Mouse (Mus musculus) brain, adult 2 months (tissue): ENCODE measurements around the gene Inpp5e.

Experiments used
- DNase-seq: peaks from one replicate; pipeline ENCODE4 v3.0.0; 2011; ENCODE audit warnings: low read depth, low spot score

Inpp5e gene

DNA sequence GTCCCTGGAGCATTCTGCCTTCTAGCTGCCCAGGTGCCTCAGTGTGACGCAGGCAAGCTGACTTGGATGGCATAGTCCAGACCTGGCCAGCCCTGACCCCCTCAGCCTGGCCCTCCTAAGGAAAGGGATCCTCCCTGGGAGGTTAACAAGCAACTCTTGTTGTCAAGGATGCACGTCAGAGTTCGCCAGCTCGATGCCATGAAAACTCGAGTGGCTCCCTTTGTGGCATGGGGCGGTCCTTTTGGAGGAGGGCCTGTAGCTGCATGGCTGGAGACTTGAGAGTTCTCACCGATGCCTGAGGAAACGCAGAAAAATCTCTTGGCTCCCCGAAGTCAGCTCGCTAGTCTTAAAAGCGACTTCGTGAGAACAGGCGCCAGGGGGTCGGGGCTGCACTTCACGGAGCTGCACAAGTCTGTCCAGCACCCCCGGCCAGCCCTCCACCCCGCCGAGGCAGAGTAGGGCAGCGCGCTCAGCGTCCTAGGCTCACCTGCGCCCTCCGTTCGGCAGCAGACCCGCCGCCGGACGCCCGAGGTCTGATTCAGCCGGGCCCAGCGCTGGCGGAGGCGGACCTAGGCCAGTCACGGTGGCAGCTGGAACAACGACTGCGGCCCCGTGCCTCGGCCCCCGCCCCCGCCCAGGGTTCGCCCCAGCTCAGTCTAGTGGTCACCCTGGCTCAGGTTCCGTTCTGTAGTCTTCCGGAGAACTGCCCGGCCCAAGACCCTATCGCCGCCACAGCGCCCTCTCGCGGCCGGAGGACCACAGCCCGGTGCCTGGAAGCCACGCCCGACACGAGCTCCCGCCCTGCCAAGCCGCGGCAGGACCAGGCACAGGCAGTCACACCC, at the start of gene Inpp5e:
Inpp5e (minus strand) TSS at position 689 of the 842 bp plus-strand sequence.
- peak; percentile 97 for DNase-seq

DNA sequence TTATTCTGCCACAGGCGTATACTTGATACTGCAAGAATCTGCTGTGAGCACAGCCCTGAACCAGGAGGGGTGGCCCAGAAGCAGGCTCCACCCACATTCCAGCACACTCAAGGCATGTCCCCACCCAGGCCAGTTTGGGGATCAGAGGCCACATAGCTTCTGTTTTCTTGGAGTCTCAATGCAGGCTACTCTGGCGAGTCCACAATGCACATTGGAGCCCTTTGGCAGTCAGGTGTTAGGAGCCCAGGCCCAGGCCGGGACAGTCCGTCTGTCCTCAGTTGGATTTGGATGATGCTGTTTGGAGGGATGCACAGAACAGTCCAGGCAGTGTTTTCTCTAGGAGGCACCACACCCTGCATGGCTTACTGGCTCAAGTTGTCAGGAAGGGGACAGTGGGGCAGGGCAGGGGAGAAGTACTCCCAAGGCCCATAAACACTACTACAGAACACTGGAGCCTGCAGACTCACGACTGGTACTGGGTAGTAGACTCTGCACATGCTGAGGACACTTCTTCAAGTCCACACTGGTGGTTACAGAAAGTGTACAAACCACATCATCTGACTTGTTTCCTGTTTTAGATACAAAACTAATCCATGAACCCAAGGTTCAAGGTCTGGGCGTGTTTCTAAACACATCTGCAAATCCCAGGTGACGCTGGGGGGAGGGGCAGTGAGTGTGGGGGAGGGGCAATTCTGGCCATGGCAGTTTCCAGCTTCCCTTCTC, 49.6 kb upstream of the Inpp5e start:
- no peak for DNase-seq

DNA sequence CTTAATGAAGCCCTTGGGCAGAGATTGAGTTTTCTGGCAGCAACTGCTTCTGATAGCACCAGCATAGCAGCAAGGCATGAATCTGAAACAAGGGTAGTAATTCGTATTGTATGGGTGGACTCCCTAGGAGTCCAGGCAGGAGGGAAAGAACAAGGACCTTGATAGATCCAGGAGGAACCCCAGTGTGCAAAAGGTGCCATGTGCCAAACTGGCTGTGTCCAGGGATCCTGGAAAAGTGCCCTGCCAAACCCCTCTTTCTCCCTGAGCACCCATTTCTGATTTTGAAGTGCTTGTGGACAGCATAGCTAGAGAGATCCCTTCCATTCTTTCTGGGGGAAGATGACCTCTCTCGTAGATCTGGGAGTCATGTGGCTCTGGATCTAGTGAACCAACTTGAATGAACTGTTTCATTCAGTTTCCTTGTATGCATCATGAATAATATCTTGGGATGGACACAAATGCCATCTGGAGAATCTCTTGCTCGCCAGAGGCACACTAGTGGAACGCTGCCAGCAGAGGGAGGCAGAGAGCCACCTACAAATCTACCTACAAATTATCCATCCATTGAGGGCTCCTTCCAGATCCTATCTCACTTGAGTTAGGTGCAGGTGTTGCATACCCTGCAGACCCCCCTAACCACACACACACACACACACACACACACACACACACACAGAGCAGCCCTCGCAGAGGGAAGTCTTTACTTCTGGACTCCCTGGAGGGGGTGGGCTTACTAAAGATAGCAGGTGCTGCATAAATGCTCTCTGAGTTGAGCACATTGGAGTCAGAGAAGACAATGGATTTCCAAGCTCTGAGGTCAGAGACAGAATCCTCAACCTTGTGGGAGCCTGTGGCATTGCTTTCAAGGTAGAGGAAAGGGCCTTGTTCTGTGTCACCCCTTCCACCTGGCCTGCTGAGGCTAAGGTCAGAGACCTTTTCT, 40.4 kb upstream of the Inpp5e start:
- peak; percentile 93 for DNase-seq

DNA sequence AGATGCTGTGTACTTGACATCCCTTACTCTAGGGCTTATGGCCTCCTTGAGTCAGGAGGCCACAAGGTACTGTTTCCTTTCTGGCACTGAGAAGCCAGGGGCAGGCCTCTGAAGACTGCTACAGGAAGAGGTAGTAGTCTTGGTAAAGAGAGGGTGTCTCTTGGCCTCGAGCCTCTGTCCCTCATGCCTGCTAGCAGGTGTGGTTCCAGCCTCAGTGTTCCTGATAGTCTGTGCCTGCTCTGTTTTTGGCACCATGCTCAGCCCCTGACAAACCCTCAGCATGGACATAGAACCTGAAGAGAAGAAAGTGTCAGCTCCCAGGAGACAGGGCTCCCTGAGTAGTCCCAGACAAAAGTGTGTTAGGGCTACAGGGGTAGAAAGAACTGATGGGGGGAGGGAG, 38.4 kb upstream of the Inpp5e start:
- DNase-seq, result no peak

DNA sequence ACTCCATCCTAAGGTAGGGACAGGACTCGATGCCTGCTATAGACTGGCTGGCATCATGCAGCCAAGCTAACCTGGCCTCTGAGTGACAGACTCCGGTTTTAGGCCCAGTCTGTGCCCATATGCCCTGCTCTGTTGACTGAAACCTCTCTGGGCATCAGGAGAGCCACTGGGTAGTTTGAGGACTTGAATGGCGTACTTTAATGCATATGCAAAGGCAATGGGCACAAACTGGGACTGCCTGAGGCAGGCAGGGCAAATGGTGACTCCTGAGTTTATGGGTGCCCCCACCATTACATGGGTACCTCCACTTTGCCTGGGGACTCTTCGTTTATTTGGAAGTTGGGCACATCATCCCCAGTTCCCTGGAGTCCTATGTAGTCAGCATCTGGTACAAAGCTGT, 37.7 kb upstream of the Inpp5e start:
- no peak for DNase-seq

DNA sequence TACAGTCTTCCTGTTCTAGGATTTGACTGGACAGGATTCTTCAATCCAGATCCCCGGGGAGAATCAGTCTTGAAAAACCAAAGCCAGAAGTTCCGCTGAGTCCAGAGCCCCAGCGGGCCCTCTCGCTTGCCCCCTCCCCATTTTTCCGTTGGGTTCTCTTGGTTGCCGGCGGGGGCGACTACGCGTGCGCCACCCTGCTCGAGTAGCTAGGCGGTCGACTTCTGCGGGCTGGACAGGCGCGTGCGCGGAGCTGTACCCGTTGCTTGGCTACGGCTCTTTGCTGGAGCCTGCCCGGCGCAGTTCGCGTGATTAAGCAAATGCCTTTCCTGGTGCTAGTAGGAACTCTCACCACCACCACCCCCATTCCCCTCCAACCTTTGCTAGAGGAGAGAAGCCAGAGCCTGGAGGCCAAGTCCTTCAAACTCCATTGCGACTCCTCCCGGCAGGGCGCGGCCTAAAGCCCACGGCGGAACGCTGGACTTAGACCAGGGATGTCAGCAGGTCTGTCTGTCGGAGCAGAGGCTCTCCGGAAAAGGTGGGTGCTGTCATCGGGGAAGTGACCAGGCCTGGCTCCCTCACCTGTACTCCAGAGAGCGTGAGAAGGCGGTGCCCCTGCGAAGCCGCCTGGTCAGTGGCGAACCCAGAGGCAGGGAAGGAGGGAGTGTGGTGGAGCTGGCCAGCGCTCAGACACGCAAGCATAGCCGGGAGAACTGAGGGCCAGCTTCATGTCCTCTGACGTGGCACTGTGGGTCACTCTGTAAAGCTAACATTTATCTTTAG, 36.9 kb upstream of the Inpp5e start:
- peak; percentile 97 for DNase-seq

DNA sequence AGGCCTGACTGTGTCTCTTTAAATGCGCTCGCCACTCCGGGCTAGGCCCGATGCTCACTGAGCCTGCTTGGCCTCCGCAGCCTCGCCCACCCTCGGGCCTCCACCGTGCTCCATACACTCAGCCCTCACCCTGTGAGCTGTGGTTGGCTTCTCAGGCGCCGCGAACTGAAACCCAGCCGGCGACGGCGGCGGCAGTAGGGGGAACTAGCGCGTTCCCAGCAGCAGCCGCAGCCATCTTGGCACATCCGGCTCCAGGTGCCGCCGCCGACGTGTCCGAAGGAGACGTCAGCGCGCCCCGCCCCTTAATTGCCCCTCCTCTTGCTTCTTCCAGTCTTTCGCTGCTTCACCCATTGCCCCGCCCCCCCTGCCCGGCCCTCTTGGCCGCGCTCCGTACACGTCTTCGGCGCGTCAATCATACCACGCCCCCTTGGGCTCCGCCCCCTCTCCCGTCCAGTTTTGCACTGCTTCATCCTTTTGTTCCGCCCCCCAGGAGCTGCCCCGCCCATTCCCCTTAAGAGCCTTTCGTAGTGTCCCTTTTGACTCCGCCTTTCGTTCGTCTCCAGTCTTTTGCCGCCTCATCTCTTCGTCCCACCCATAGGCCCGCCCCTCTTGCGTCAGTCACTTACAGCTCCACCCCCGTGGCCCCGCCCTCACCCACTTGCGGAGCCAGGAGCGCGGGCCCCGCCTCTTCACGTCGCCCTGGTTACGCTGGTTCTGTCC, 36.1 kb upstream of the Inpp5e start, which contains the start of gene Sec16a:
Sec16a (minus strand) TSS at position 271 of the 720 bp plus-strand sequence.
- peak; percentile 100 for DNase-seq

DNA sequence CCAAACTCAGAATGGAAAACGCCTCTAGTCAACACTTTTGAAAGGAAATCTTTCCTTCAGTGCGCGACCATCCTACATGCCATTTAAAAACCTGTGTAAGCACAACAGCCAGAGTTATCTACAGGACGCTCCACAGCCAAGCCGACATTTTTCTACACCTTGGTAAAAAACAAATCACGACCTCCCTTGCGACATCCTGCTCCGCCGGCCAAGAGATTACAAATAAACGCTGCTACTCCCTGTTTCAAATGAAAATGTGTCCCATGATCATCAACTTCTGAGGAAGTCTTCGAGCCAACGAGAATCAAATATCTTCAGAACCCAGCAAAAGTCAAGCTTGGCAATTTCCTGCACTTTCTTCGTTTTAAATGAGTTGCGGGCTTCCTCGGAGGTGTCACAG, 35.4 kb upstream of the Inpp5e start:
- DNase-seq, result no peak

DNA sequence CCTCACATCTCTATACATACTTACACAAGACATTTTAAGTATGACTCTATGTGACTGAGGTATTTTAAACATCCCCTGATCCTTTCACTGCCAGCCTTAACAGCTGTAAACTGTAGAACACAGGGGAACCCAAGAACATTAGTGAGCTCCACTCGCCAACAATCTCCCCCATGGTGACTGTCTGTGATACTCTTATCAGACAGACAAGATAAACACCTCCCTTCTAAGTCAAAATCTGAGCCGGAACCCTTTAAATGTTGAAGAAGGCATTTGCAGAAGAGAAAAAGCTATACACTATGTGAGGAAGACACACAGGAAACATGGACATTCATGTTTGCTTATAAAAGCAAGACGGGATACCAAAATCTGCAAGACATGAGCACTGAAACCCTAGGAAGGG, 34.9 kb upstream of the Inpp5e start:
- no peak for DNase-seq

DNA sequence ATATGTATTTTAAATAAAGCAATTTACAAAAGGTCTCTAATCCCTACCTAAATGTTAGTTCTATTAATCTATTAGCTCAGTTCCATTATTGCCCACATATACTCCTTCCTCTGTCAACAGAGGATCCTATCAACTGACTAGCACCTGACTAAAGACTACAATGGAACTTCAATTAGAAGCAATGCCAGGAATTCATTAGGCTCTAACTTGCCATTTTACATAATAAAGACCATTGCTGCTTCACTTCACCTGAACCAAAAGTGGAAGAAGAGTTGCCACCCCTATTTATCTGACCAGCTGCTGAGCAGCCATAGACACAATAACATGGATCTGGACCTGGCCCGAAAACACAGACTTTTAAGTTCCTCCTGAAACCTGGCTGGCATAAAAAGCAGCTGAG, 33.8 kb upstream of the Inpp5e start:
- DNase-seq, result no peak

DNA sequence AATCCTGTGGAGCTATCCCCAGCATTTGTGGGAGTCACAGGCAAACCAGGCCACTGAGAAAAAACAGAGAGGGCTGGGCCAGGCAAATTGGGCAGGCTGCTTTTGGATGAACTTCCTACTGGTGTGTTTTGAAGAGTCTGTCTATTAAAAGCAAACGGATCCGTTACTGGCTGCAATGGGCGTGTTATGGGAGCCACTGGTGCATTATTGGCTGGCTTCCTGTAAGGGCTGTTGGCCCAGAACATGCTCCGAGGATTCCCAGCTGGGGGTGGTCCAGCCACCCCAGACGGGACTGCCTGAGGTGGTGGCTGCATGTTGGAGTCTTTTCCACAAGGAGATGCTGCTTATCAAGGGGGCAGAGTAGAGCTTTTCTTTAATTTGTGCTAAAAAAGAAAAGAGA, 32.7 kb upstream of the Inpp5e start:
- no peak for DNase-seq

DNA sequence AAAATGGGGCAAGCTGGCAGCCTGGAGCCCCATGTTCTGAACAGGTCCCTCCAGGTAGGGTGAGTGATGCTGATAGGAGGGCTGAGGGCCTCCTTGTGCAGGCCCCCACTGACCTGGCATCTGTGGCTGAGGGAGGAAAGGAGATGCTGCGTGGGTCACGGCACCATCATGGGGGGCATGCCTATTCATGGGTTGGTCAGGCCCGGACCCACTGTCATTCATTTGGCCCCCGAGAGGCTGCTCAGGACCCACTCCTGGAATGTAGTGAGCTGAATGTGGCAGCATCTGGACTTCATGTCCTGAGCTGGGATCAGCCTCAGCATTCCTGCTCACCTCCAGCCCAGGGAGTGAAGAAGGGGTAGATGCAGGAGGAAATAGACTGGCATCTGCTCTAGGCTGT, 32.3 kb upstream of the Inpp5e start:
- DNase-seq, result no peak

DNA sequence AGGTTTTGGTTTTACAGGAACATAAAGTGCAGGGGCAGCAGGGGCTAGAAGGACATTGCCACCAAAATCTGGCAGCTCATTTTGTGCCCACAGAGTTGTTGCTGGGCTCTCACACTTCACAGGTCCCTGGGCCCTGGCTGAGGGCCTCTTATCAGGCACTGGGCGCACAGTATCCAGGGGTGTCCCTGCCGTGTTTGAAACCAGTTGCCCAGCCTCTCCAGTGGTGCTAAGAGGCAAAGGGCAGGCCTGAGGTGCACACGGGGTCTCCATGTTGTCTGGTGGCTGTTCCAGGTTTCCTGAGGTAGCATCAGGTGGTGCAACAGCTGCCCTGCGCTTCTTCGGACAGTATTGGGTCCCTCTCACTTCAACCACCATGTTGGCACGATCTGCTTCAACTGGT, 30.7 kb upstream of the Inpp5e start:
- DNase-seq, result no peak

DNA sequence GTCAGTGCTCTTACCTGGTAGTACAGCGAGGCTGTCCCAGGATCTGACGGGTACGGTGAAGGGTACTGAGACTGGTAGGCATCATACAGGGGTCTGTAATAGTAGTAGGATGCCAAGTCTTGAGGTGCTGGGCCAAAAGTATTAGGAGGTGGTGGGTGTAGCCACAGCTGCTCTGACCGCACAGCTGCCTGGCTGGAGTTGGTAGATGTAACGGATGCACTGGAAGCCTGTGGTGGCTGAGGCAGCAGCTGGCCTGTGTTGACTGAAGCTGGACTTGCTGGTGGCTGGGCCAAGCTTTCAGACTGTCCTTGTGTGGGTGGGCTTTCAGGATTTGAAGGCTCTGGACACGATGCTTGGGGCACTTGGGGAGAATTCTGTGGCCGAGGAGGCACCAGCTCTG, 29.4 kb upstream of the Inpp5e start:
- no peak for DNase-seq

DNA sequence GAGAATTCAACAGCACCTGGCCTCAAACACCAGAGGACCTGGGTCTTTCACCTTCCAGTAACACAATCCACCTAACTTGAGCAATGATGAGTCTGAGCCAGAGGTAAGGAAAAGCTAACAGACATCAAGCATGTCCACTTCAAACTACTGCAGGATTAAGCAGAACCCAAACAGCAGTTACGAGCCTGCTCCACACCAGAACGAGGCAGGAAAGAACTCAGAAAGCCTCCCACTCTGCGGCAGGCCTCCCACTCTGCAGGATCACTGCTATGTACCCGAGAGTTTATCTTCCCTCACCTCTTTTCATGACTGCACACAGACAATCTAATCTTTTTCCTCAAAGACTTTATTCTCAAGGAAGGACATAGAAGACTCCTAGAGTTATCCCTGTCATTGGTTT, 28.2 kb upstream of the Inpp5e start:
- DNase-seq, result peak; percentile 72

DNA sequence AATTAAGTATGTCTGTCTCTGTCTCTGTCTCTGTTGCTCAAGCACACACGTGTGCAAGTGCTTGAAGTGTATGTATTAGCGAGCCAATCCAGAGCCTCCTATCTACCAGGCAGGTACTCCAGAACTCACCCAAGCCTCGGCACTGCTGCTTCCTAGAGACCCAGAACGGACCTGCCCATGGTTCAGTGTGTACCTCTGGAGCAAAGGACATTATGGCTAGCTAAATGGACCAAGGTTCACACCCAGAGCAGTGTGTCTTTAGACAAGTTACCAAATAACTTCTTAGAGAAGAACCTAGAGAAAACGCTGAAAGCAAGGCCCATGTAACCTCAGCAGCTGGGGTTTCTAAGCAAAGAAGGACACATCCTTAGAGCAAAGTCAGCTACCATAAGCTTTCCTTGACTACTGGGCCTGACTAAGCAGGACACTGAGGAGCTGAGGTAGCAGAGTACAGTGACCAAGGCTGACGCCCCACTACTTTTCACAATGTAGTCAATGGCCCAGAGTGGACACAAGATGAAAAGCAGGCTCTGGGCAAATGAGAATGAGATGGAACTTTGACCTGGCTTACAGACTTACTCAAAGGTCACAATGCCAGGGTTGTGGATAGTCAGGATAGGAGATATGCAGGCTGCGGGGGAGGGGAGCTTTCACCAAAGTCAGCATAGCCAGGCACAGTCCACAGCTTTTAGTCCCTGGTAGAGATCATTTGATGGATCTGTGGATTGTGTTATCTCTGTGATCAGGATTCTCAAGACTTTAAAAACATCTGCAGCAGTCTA, 26.0 kb upstream of the Inpp5e start:
- no peak for DNase-seq

DNA sequence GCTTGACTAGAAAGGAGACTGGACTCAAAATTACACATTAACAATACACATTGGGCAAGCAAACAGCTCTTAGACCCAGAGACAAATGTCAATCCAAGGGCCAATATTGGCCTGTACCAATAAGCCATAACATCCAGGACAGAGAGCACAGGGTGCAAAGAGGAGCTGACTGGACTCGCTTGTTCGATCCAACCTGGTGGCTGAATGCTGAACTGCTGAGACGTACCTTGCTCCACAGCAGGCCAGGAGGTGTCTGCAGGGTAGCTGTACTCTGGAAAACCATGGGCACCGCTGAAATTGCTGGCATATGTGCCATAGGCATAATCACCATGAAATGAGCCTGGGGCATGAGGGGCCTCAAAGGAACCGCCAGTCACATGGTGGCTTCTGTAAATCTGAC, 20.8 kb upstream of the Inpp5e start:
- DNase-seq, result no peak

DNA sequence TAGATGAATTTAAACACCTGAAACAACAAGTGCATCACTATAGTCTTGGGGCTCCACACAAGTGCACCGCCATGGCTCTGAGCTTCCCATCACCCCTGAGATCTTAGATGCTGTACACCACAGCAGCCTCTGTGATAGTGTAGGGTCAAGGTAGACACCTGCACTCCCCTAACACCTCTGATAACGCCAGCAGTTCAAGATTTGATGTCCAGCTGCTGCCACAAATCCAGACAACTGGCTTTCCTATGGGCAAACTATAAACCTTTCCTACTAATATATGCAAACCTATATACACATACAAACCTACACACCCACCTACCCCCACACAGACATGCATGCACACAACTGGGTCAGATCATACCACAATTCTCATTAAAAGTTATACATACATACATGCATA, 15.5 kb upstream of the Inpp5e start:
- DNase-seq, result no peak

DNA sequence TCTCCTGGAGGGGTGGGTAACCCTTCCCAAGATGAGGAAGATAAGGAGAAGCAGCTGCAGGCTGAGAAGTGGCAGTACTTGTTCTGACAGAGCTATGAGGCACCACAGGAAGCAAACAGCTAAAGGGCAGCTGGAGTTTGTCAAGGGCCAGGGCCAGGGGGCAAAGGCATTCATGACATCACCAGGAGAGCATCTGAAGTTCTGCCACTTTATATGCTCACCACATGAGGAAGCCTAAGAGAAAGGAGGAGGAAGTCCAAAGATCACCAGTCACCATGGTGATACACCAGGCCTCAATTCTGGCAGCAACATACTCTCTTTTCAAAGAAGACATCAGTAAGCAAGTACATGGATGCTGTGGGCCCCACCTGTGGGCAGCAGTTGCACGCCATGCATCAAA, 14.1 kb upstream of the Inpp5e start:
- no peak for DNase-seq

DNA sequence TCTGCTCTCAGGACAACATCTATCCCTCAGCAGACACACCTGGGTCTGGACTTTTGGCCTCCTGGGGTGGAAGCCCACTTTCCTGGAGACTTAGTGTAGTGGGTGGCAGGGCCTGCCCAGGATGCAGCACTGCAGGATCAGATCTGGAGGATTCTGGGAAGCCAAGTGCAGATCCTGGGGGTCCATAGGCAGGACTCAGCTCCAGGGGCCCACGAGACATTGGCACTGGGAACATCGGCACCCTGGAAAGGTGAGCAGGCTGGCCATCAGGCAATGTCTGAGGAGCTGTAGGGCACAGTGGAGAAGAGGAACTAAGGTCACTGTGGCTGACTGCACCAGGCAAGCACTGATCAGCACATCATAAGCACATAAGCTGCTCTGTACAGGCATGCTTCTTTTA, 13.0 kb upstream of the Inpp5e start:
- no peak for DNase-seq
